Mouse (Mus musculus) intestine, embryonic 14.5 days (tissue): Measurements from ENCODE around the gene Brsk2. TPM values are rescaled to one million over a fixed set of nuclear protein-coding genes. Genes with fewer than 3 reads are reported as not detected.

Experiments used
- microRNA-seq: library from miRNA; unstranded; fragments of <30 nt; microRNA quantifications from one replicate; pipeline ENCODE4, GENCODE M21; 2016
- polyA plus RNA-seq: library from polyadenylated mRNA; unstranded; fragments of >200 nt; fragmentation: Nextera tagmentation; extraction: Ambion mirVana; gene quantifications from 2 replicates; pipeline ENCODE4 v1.2.1, GENCODE M21; 2014

The Brsk2 gene
- polyA plus RNA-seq, 1 experiment from 2014 or later, result 2.1 TPM

Small RNAs within 50 kb of the gene (microRNA-seq; reads per million reads assigned to microRNA genes)
- gene Mir3104, result not detected

Other genes with a start within 250 kb of the Brsk2 start
- not detected in 2 replicates for gene Muc5ac, start 160.8 kb upstream of the Brsk2 start, polyA plus RNA-seq
- 0.01 TPM in 1 of 2 replicates, not detected in the other for gene Muc5b, start 110.7 kb upstream of the Brsk2 start, polyA plus RNA-seq
- gene Tollip, start 31.2 kb upstream of the Brsk2 start, polyA plus RNA-seq, result 47.4 and 48.1 TPM in 2 replicates
- gene Mob2, start 111.3 kb downstream of the Brsk2 start, polyA plus RNA-seq, result 63.0 and 64.8 TPM in 2 replicates
- 8.1 and 8.8 TPM in 2 replicates for gene Dusp8, start 146.1 kb downstream of the Brsk2 start, polyA plus RNA-seq
- gene Gm45618, start 171.0 kb downstream of the Brsk2 start, polyA plus RNA-seq, result not detected in 2 replicates
- not detected in 2 replicates for gene Gm39115, start 186.3 kb downstream of the Brsk2 start, polyA plus RNA-seq
- gene Gm45337, start 194.9 kb downstream of the Brsk2 start, polyA plus RNA-seq, result not detected in 2 replicates
- not detected in 2 replicates for gene Gm29735, start 207.4 kb downstream of the Brsk2 start, polyA plus RNA-seq
- gene Gm4553, start 216.0 kb downstream of the Brsk2 start, polyA plus RNA-seq, result not detected in 2 replicates
- gene Krtap5-2, start 226.3 kb downstream of the Brsk2 start, polyA plus RNA-seq, result not detected in 2 replicates
- gene Gm10153, start 240.6 kb downstream of the Brsk2 start, polyA plus RNA-seq, result not detected in 2 replicates